In the genomic region with DNA sequence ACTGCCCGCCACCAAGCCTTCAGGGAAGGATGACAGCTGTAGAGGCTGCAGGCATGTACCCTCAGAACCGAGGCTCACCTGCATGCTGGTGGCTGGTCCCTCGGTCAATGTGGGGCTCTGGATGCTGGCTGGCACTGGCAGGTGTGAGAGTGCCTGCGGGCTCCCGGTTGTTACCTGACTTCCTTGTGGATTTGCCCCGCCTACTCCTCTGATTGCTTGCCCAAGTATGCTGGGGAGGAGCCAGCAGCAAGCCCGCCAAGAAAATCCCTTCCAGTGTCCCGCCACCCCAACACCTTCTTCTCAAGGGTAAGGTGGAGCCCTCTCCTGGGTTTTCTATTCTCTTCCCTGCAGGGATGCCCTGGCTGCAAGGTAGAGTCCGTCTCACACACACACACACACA, we compare ENCODE assay signal across 10 mouse cellular contexts. TPM values are rescaled to one million over a fixed set of nuclear protein-coding genes. Genes with fewer than 3 reads are reported as not detected.
DNase-seq lines count a peak whose midpoint lies in the region; ATAC-seq and TF ChIP-seq lines count a peak whose summit lies in the region.
"Had no signal": no experiment of that assay in that cellular context is flagged by ENCODE, and none has a peak within 500 bp of the region (broad histone marks: within the 10 kb centered on the region; RNA-seq: fewer than 3 reads in every experiment).

Gene Ano9 (minus strand): TSS at position 171 of the 400 bp plus-strand sequence.

- peaks cover 22% of the 10 kb centered on the region for H3K36me3 ChIP-seq in E14TG2a.4 (ENCODE audit: insufficient read depth, low read length)
- H3K36me3 ChIP-seq in ES-E14 (ENCODE audit: control insufficient read depth, insufficient read depth, low read length, poor library complexity, severe bottlenecking), result no peaks in the 10 kb centered on the region; the same call in 1 of the 2 replicates
- H3K36me3 ChIP-seq in kidney, embryonic 14.5 days (ENCODE audit: control insufficient read depth, insufficient read depth, low read length), result no peaks in the 10 kb centered on the region
- H3K36me3 ChIP-seq in lung, embryonic 14.5 days (ENCODE audit: insufficient read depth), result no peaks in the 10 kb centered on the region
- H3K36me3 ChIP-seq in midbrain, embryonic 13.5 days, result no peaks in the 10 kb centered on the region
- H3K36me3 ChIP-seq: midbrain, embryonic 12.5 days had no signal

- ATAC-seq in kidney, embryonic 14.5 days (ENCODE audit: low FRiP score, low TSS enrichment), result no peak
- ATAC-seq in lung, embryonic 14.5 days (ENCODE audit: insufficient read depth), result 0 out of 2 replicates have a peak, but pooled peaks have one; percentile 16
- no peak for ATAC-seq in inflammation-experienced regulatory T-cells, adult 6 months
- no peak for ATAC-seq in midbrain, embryonic 13.5 days

- no peak for DNase-seq in ES-E14 (ENCODE audit: low read depth, low spot score)
- peak; percentile 59 for DNase-seq in lung, embryonic 14.5 days
- no peak for DNase-seq in adrenal gland, adult 8-10 months
- DNase-seq: gastrocnemius, postnatal 36 days had no signal

- H3K9me3 ChIP-seq in E14TG2a.4 (ENCODE audit: low read length) (no peaks in the 10 kb centered on the region), ES-E14 (ENCODE audit: control insufficient read depth, insufficient read depth, low read depth, low read length) (no peaks in the 10 kb centered on the region)
- H3K9me3 ChIP-seq in kidney, embryonic 14.5 days (ENCODE audit: control insufficient read depth, low read length), result no peaks in the 10 kb centered on the region
- H3K9me3 ChIP-seq in lung, embryonic 14.5 days (ENCODE audit: low read depth, low read length), result no peaks in the 10 kb centered on the region
- no peaks in the 10 kb centered on the region for H3K9me3 ChIP-seq in midbrain, embryonic 13.5 days
- H3K9me3 ChIP-seq: midbrain, embryonic 12.5 days had no signal

- no peak within 1 kb of the TSS for H3K27ac ChIP-seq in ES-E14 (ENCODE audit: insufficient read depth, low read depth, low read length, poor library complexity, severe bottlenecking)
- no peak within 1 kb of the TSS for H3K27ac ChIP-seq in kidney, embryonic 14.5 days (ENCODE audit: low read depth, low read length)
- no peak within 1 kb of the TSS for H3K27ac ChIP-seq in lung, embryonic 14.5 days (ENCODE audit: low read depth)
- H3K27ac ChIP-seq in midbrain, embryonic 13.5 days, result no peak within 1 kb of the TSS
- H3K27ac ChIP-seq: midbrain, embryonic 12.5 days had no signal

- in situ Hi-C loops in ES-E14 (cut with MboI; ENCODE audit: low sequenced_read_pairs in 2 of 2, unreplicated experiment in 2 of 2), result no loop called here

- H3K4me1 ChIP-seq in E14TG2a.4 (replicated peaks; ENCODE audit: low read depth, low read length) (peaks cover 89% of the 10 kb centered on the region), ES-E14 (ENCODE audit: control insufficient read depth in 2 of 2, insufficient read depth in 2 of 2, low read length in 2 of 2, poor library complexity in 1 of 2) (peaks cover 4 to 18% of the 10 kb centered on the region in 2 experiments; a peak in 2 of 4 replicates)
- 0 out of 2 replicates have a peak, but pooled peaks cover 3% of the 10 kb centered on the region for H3K4me1 ChIP-seq in kidney, embryonic 14.5 days (ENCODE audit: control insufficient read depth, insufficient read depth, low read length)
- H3K4me1 ChIP-seq in lung, embryonic 14.5 days (ENCODE audit: insufficient read depth), result peaks cover 2% of the 10 kb centered on the region; the same call in 1 of the 2 replicates
- no peaks in the 10 kb centered on the region for H3K4me1 ChIP-seq in midbrain, embryonic 13.5 days (replicated peaks)
- H3K4me1 ChIP-seq: midbrain, embryonic 12.5 days had no signal

- no peaks in the 10 kb centered on the region for H3K27me3 ChIP-seq in E14TG2a.4 (ENCODE audit: insufficient read depth, low read length)
- H3K27me3 ChIP-seq in kidney, embryonic 14.5 days (ENCODE audit: control insufficient read depth, insufficient read depth, low read length), result no peaks in the 10 kb centered on the region
- no peaks in the 10 kb centered on the region for H3K27me3 ChIP-seq in lung, embryonic 14.5 days (ENCODE audit: insufficient read depth, low read length)
- H3K27me3 ChIP-seq in midbrain, embryonic 13.5 days, result peaks cover 13% of the 10 kb centered on the region; the same call in 1 of the 2 replicates

- no peak for TF ChIP-seq CTCF in E14TG2a.4 (conservative IDR thresholded peaks at IDR 0.05; ENCODE audit: low read length)
- no peak for TF ChIP-seq CTCF in lung, embryonic 14.5 days (IDR thresholded peaks at IDR 0.05; ENCODE audit: low read depth)

- WGBS in kidney, embryonic 14.5 days, result 10% methylated on average over 9 of the region's 9 CpGs
- WGBS in lung, embryonic 14.5 days, result 9% methylated on average over 9 of the region's 9 CpGs
- 15% methylated on average over 9 of the region's 9 CpGs for WGBS in midbrain, embryonic 13.5 days

- H3K4me2 ChIP-seq in kidney, embryonic 14.5 days (replicated peaks; ENCODE audit: low read depth, low read length), result peak within 1 kb of the TSS; percentile 31
- peak within 1 kb of the TSS; percentile 39 for H3K4me2 ChIP-seq in lung, embryonic 14.5 days
- no peak within 1 kb of the TSS for H3K4me2 ChIP-seq in midbrain, embryonic 13.5 days (replicated peaks)
- H3K4me2 ChIP-seq: midbrain, embryonic 12.5 days had no signal

- H3K9ac ChIP-seq in ES-E14 (ENCODE audit: insufficient read depth, low read depth, low read length, poor library complexity, severe bottlenecking), result peak within 1 kb of the TSS; percentile 71
- peak within 1 kb of the TSS; percentile 19; the same call in 1 of the 2 replicates for H3K9ac ChIP-seq in kidney, embryonic 14.5 days (ENCODE audit: low read depth, low read length)
- H3K9ac ChIP-seq in lung, embryonic 14.5 days, result no peak within 1 kb of the TSS; the same call in none of the 2 replicates
- no peak within 1 kb of the TSS for H3K9ac ChIP-seq in midbrain, embryonic 13.5 days (replicated peaks)
- H3K9ac ChIP-seq: midbrain, embryonic 12.5 days had no signal

- peak within 1 kb of the TSS; percentile 81 for H3K4me3 ChIP-seq in E14TG2a.4 (replicated peaks; ENCODE audit: low read length)
- H3K4me3 ChIP-seq in ES-E14 (ENCODE audit: insufficient read depth in 1 of 2, low read depth in 1 of 2, low read length in 2 of 2, poor library complexity in 1 of 2, severe bottlenecking in 1 of 2), result peak within 1 kb of the TSS; percentile 67 to 72
- no peak within 1 kb of the TSS for H3K4me3 ChIP-seq in kidney, embryonic 14.5 days (ENCODE audit: low read length)
- peak within 1 kb of the TSS; percentile 1; the same call in 1 of the 2 replicates for H3K4me3 ChIP-seq in lung, embryonic 14.5 days (ENCODE audit: low read depth, low read length)
- no peak within 1 kb of the TSS for H3K4me3 ChIP-seq in midbrain, embryonic 13.5 days (replicated peaks)
- H3K4me3 ChIP-seq: midbrain, embryonic 12.5 days had no signal

TF ChIP-seq in ES-E14, 5 proteins besides CTCF, POLR2A, EP300 and RAD21:
- TF ChIP-seq HCFC1 (IDR thresholded peaks at IDR 0.05; ENCODE audit: borderline replicate concordance, insufficient read depth, low read length) (no peak), CHD2 (IDR thresholded peaks at IDR 0.05; ENCODE audit: low read depth, low read length) (no peak), MAFK (IDR thresholded peaks at IDR 0.05; ENCODE audit: insufficient read depth, low read depth, low read length) (no peak), ZC3H11A (IDR thresholded peaks at IDR 0.05; ENCODE audit: borderline replicate concordance, low read depth, low read length) (no peak), ZNF384 (IDR thresholded peaks at IDR 0.05; ENCODE audit: low read depth, low read length) (no peak)
TF ChIP-seq in ES-E14: peak in this region for 0.

RNA-seq across cellular contexts. Expression of gene Ano9, which starts in this region (rescaled TPM):
- 26.4 and 102 TPM in 2 replicates for total RNA-seq in ES-E14 (2012; rRNA removed)
- polyA plus RNA-seq in kidney, embryonic 14.5 days (2014; fragmentation: Nextera tagmentation; extraction: Ambion mirVana), result 3.0 and 4.4 TPM in 2 replicates
- polyA plus RNA-seq in lung, embryonic 14.5 days (2014; fragmentation: Nextera tagmentation; extraction: Ambion mirVana), result 4.2 and 4.3 TPM in 2 replicates
- not detected for polyA plus RNA-seq in inflammation-experienced regulatory T-cells, adult 6 months (2017; shearing (Covaris generic))
- 0.07 and 0.35 TPM in 2 replicates for polyA plus RNA-seq in midbrain, embryonic 13.5 days (2015; fragmentation: Nextera tagmentation; extraction: Ambion mirVana)
- total RNA-seq in adrenal gland, adult 8-10 months (2022), result under 1 TPM in 1 of 4 experiments, not detected in 3; 0.21 TPM
- total RNA-seq: gastrocnemius, postnatal 36 days; layer of hippocampus, postnatal 25 days had no signal
- polyA plus RNA-seq: midbrain, embryonic 12.5 days had no signal

Comparison
In these comparisons a context has a peak if more than half of its experiments do, and no peak if none do; other contexts are left out.
1. RNA of gene Ano9 (total RNA-seq): 26.4 to 102 TPM in ES-E14; 0.21 TPM in adrenal gland, adult 8-10 months; every median in the first group is over 10 times any median in the second.
2. H3K4me3 ChIP-seq: peak in E14TG2a.4 (single experiment), ES-E14 (2 of 2) and lung, embryonic 14.5 days (single experiment); none in kidney, embryonic 14.5 days (single experiment) and midbrain, embryonic 13.5 days (single experiment).
3. H3K9ac ChIP-seq: peak in ES-E14 (single experiment) and kidney, embryonic 14.5 days (single experiment); none in lung, embryonic 14.5 days (single experiment) and midbrain, embryonic 13.5 days (single experiment).